Comparison of ENCODE assay signal across 8 mouse cellular contexts in genomic region chr11:70670483-70670882, GRCm38 (mm10). TPM values are rescaled to one million over a fixed set of nuclear protein-coding genes. Genes with fewer than 3 reads are reported as not detected.
DNase-seq lines count a peak whose midpoint lies in the region; ATAC-seq and TF ChIP-seq lines count a peak whose summit lies in the region.

No protein-coding gene starts in this region.

- peak overlapping the region; percentile 91 for H3K4me2 ChIP-seq in heart, embryonic 13.5 days
- H3K4me2 ChIP-seq in forebrain, embryonic 13.5 days = peak overlapping the region; percentile 81
- peak overlapping the region; percentile 87 for H3K4me2 ChIP-seq in limb, embryonic 14.5 days (replicated peaks; ENCODE audit: low read depth, low read length, severe bottlenecking)
- H3K4me2 ChIP-seq in stomach, postnatal 0 days (replicated peaks; ENCODE audit: low read depth) = peak overlapping the region; percentile 78

- peak overlapping the region; percentile 93 for H3K9ac ChIP-seq in heart, embryonic 13.5 days
- peak overlapping the region; percentile 87 for H3K9ac ChIP-seq in forebrain, embryonic 13.5 days
- H3K9ac ChIP-seq in limb, embryonic 14.5 days (ENCODE audit: low read depth, low read length, severe bottlenecking) = peak overlapping the region; percentile 73
- H3K9ac ChIP-seq in stomach, postnatal 0 days (ENCODE audit: low read length) = peak overlapping the region; percentile 67

- no peak for ATAC-seq in heart, embryonic 13.5 days (ENCODE audit: extremely low read depth, insufficient number of reproducible peaks, low FRiP score, low TSS enrichment)
- no peak for ATAC-seq in G1E (ENCODE audit: extremely low read depth, insufficient number of reproducible peaks, low FRiP score, poor library complexity, severe bottlenecking)
- no peak for ATAC-seq in forebrain, embryonic 13.5 days
- no peak for ATAC-seq in limb, embryonic 14.5 days (ENCODE audit: low FRiP score, low read depth)
- ATAC-seq in stomach, postnatal 0 days (ENCODE audit: low FRiP score, low TSS enrichment) = no peak

- no peaks in the 10 kb centered on the region for H3K9me3 ChIP-seq in heart, embryonic 13.5 days
- no peaks in the 10 kb centered on the region for H3K9me3 ChIP-seq in G1E (replicated peaks)
- H3K9me3 ChIP-seq in forebrain, embryonic 13.5 days (replicated peaks) = no peaks in the 10 kb centered on the region
- no peaks in the 10 kb centered on the region for H3K9me3 ChIP-seq in limb, embryonic 14.5 days (ENCODE audit: control insufficient read depth, low read length)
- no peaks in the 10 kb centered on the region for H3K9me3 ChIP-seq in stomach, postnatal 0 days (ENCODE audit: control insufficient read depth, low read length)

- peaks cover 43% of the 10 kb centered on the region for H3K4me1 ChIP-seq in heart, embryonic 13.5 days
- H3K4me1 ChIP-seq in G1E (ENCODE audit: insufficient read depth, low read depth, low read length) = peaks cover 52% of the 10 kb centered on the region
- H3K4me1 ChIP-seq in forebrain, embryonic 13.5 days = peaks cover 31% of the 10 kb centered on the region
- H3K4me1 ChIP-seq in limb, embryonic 14.5 days (ENCODE audit: control insufficient read depth, insufficient read depth, low read length) = peaks cover 11% of the 10 kb centered on the region
- H3K4me1 ChIP-seq in stomach, postnatal 0 days (replicated peaks; ENCODE audit: control insufficient read depth, insufficient read depth) = 0 out of 2 replicates have a peak, but pooled peaks cover 4% of the 10 kb centered on the region

- WGBS in heart, embryonic 13.5 days = 39% methylated on average over 14 of the region's 14 CpGs
- WGBS in forebrain, embryonic 13.5 days = 28% methylated on average over 14 of the region's 14 CpGs
- 54% methylated on average over 14 of the region's 14 CpGs for WGBS in limb, embryonic 14.5 days
- 41% methylated on average over 14 of the region's 14 CpGs for WGBS in stomach, postnatal 0 days

- H3K27me3 ChIP-seq in heart, embryonic 13.5 days (replicated peaks) = no peaks in the 10 kb centered on the region
- no peaks in the 10 kb centered on the region for H3K27me3 ChIP-seq in G1E (ENCODE audit: insufficient read depth, low read length)
- H3K27me3 ChIP-seq in forebrain, embryonic 13.5 days = no peaks in the 10 kb centered on the region
- H3K27me3 ChIP-seq in limb, embryonic 14.5 days (ENCODE audit: control insufficient read depth, insufficient read depth, low read length) = no peaks in the 10 kb centered on the region
- no peaks in the 10 kb centered on the region for H3K27me3 ChIP-seq in stomach, postnatal 0 days (ENCODE audit: control insufficient read depth, insufficient read depth, low read length)

- TF ChIP-seq CTCF in G1E (IDR thresholded peaks at IDR 0.05; ENCODE audit: low read depth, low read length) = no peak
- TF ChIP-seq CTCF in stomach, postnatal 0 days (IDR thresholded peaks at IDR 0.05; ENCODE audit: low read depth) = no peak

- TF ChIP-seq POLR2A in limb, embryonic 14.5 days (IDR thresholded peaks at IDR 0.05; ENCODE audit: borderline replicate concordance, extremely low read depth, insufficient read depth, insufficient read length) = no peak

- H3K27ac ChIP-seq in heart, embryonic 13.5 days (replicated peaks) = peak overlapping the region; percentile 98
- peak overlapping the region; percentile 97 for H3K27ac ChIP-seq in forebrain, embryonic 13.5 days
- peak overlapping the region; percentile 97 for H3K27ac ChIP-seq in limb, embryonic 14.5 days (replicated peaks; ENCODE audit: low read depth, low read length)
- H3K27ac ChIP-seq in stomach, postnatal 0 days (replicated peaks) = peak overlapping the region; percentile 96

- DNase-seq in heart, adult 8-10 months (ENCODE audit: low spot score) = no peak
- DNase-seq in G1E (ENCODE audit: low spot score) = no peak
- no peak for DNase-seq in limb, embryonic 14.5 days (ENCODE audit: low spot score)
- no peak for DNase-seq in stomach, postnatal 0 days (ENCODE audit: low spot score)
- DNase-seq in spleen, postnatal 36 days (ENCODE audit: low spot score in 2 of 2) = no peak
- DNase-seq in right cerebral cortex, postnatal 14 days = no peak

- peaks cover 62% of the 10 kb centered on the region for H3K36me3 ChIP-seq in heart, embryonic 13.5 days
- H3K36me3 ChIP-seq in G1E (replicated peaks) = peaks cover 72% of the 10 kb centered on the region
- H3K36me3 ChIP-seq in forebrain, embryonic 13.5 days (ENCODE audit: poor library complexity, severe bottlenecking) = peaks cover 43% of the 10 kb centered on the region
- H3K36me3 ChIP-seq in limb, embryonic 14.5 days (ENCODE audit: control insufficient read depth, insufficient read depth, low read length) = peaks cover 48% of the 10 kb centered on the region
- peaks cover 3% of the 10 kb centered on the region; the same call in 1 of the 2 replicates for H3K36me3 ChIP-seq in stomach, postnatal 0 days (ENCODE audit: control insufficient read depth, insufficient read depth, low read length)

- no peak for TF ChIP-seq EP300 in stomach, postnatal 0 days (optimal IDR thresholded peaks at IDR 0.05)

- peak overlapping the region; percentile 75 for H3K4me3 ChIP-seq in heart, embryonic 13.5 days
- peak overlapping the region; percentile 77; the same call in 1 of the 2 replicates for H3K4me3 ChIP-seq in G1E (ENCODE audit: low read depth, low read length)
- peak overlapping the region; percentile 63 for H3K4me3 ChIP-seq in forebrain, embryonic 13.5 days
- H3K4me3 ChIP-seq in limb, embryonic 14.5 days (replicated peaks; ENCODE audit: low read length) = peak overlapping the region; percentile 65
- H3K4me3 ChIP-seq in stomach, postnatal 0 days (ENCODE audit: low read depth, low read length) = peak overlapping the region; percentile 65

RNA-seq across cellular contexts. Expression of gene Spag7, which starts 1.3 kb away (rescaled TPM):
- polyA plus RNA-seq in heart, embryonic 13.5 days (2015; fragmentation: Nextera tagmentation; extraction: Ambion mirVana) = 175 and 206 TPM in 2 replicates
- total RNA-seq in heart, adult 8-10 months (2022) = 100 to 1,000 TPM in 1 of 4 experiments, 10 to 100 TPM in 3; 89.6 to 119 (median 95.7) TPM
- total RNA-seq in G1E (2014; fragmentation: Nextera tagmentation) (64.2 and 66.9 TPM in 2 replicates), G1E (2017) (64.6 and 81.5 TPM in 2 replicates)
- polyA plus RNA-seq in G1E (2012) = 152 and 196 TPM in 2 replicates
- polyA plus RNA-seq in forebrain, embryonic 13.5 days (2015; fragmentation: Nextera tagmentation; extraction: Ambion mirVana) = 173 and 177 TPM in 2 replicates
- polyA plus RNA-seq in limb, embryonic 14.5 days (2012; rRNA removed) = 63.3 and 93.7 TPM in 2 replicates
- 97.0 and 98.1 TPM in 2 replicates for polyA plus RNA-seq in limb, embryonic 14.5 days (2014; fragmentation: Nextera tagmentation; extraction: Ambion mirVana)
- 77.7 and 79.4 TPM in 2 replicates for polyA plus RNA-seq in stomach, postnatal 0 days (2015; fragmentation: Nextera tagmentation; extraction: Ambion mirVana)

RNA-seq across cellular contexts. Expression of gene Eno3, which starts 13.5 kb away (rescaled TPM):
- polyA plus RNA-seq in heart, embryonic 13.5 days (2015; fragmentation: Nextera tagmentation; extraction: Ambion mirVana) = 273 and 322 TPM in 2 replicates
- 1,000 to 10,000 TPM; 1,693 to 1,917 (median 1,770) TPM for total RNA-seq in heart, adult 8-10 months (2022)
- 19.0 and 25.3 TPM in 2 replicates for total RNA-seq in G1E (2014; fragmentation: Nextera tagmentation)
- total RNA-seq in G1E (2017) = 21.9 and 24.5 TPM in 2 replicates
- polyA plus RNA-seq in G1E (2012) = 3.1 and 5.7 TPM in 2 replicates
- polyA plus RNA-seq in forebrain, embryonic 13.5 days (2015; fragmentation: Nextera tagmentation; extraction: Ambion mirVana) = 7.1 and 7.4 TPM in 2 replicates
- 75.3 and 84.6 TPM in 2 replicates for polyA plus RNA-seq in limb, embryonic 14.5 days (2012; rRNA removed)
- polyA plus RNA-seq in limb, embryonic 14.5 days (2014; fragmentation: Nextera tagmentation; extraction: Ambion mirVana) = 60.3 and 89.9 TPM in 2 replicates
- 9.6 and 10.8 TPM in 2 replicates for polyA plus RNA-seq in stomach, postnatal 0 days (2015; fragmentation: Nextera tagmentation; extraction: Ambion mirVana)

RNA-seq across cellular contexts. Expression of gene Pfn1, which starts 16.0 kb away (rescaled TPM):
- polyA plus RNA-seq in heart, embryonic 13.5 days (2015; fragmentation: Nextera tagmentation; extraction: Ambion mirVana) = 1,587 and 1,588 TPM in 2 replicates
- 100 to 1,000 TPM; 243 to 295 (median 274) TPM for total RNA-seq in heart, adult 8-10 months (2022)
- total RNA-seq in G1E (2014; fragmentation: Nextera tagmentation) = 804 and 991 TPM in 2 replicates
- 724 and 774 TPM in 2 replicates for total RNA-seq in G1E (2017)
- polyA plus RNA-seq in G1E (2012) = 3,649 and 4,709 TPM in 2 replicates
- 919 and 977 TPM in 2 replicates for polyA plus RNA-seq in forebrain, embryonic 13.5 days (2015; fragmentation: Nextera tagmentation; extraction: Ambion mirVana)
- polyA plus RNA-seq in limb, embryonic 14.5 days (2012; rRNA removed) = 946 and 1,024 TPM in 2 replicates
- 1,646 and 1,675 TPM in 2 replicates for polyA plus RNA-seq in limb, embryonic 14.5 days (2014; fragmentation: Nextera tagmentation; extraction: Ambion mirVana)
- 1,446 and 1,550 TPM in 2 replicates for polyA plus RNA-seq in stomach, postnatal 0 days (2015; fragmentation: Nextera tagmentation; extraction: Ambion mirVana)

RNA-seq across cellular contexts. Expression of gene Camta2, which starts 17.4 kb away (rescaled TPM):
- 10.1 and 12.0 TPM in 2 replicates for polyA plus RNA-seq in heart, embryonic 13.5 days (2015; fragmentation: Nextera tagmentation; extraction: Ambion mirVana)
- 10 to 100 TPM; 32.4 to 41.1 (median 34.2) TPM for total RNA-seq in heart, adult 8-10 months (2022)
- 21.1 and 25.4 TPM in 2 replicates for total RNA-seq in G1E (2014; fragmentation: Nextera tagmentation)
- 3.5 and 5.3 TPM in 2 replicates for total RNA-seq in G1E (2017)
- polyA plus RNA-seq in G1E (2012) = 14.7 and 21.2 TPM in 2 replicates
- polyA plus RNA-seq in forebrain, embryonic 13.5 days (2015; fragmentation: Nextera tagmentation; extraction: Ambion mirVana) = 11.9 and 13.9 TPM in 2 replicates
- polyA plus RNA-seq in limb, embryonic 14.5 days (2012; rRNA removed) = 20.3 and 26.6 TPM in 2 replicates
- polyA plus RNA-seq in limb, embryonic 14.5 days (2014; fragmentation: Nextera tagmentation; extraction: Ambion mirVana) = 14.4 and 16.6 TPM in 2 replicates
- polyA plus RNA-seq in stomach, postnatal 0 days (2015; fragmentation: Nextera tagmentation; extraction: Ambion mirVana) = 6.5 and 7.9 TPM in 2 replicates

RNA-seq across cellular contexts. Expression of gene Slc25a11, which starts 23.2 kb away (rescaled TPM):
- 234 and 262 TPM in 2 replicates for polyA plus RNA-seq in heart, embryonic 13.5 days (2015; fragmentation: Nextera tagmentation; extraction: Ambion mirVana)
- total RNA-seq in heart, adult 8-10 months (2022) = 100 to 1,000 TPM; 640 to 724 (median 656) TPM
- 42.8 and 72.7 TPM in 2 replicates for total RNA-seq in G1E (2014; fragmentation: Nextera tagmentation)
- 125 and 144 TPM in 2 replicates for total RNA-seq in G1E (2017)
- polyA plus RNA-seq in G1E (2012) = 50.6 and 59.2 TPM in 2 replicates
- 156 and 165 TPM in 2 replicates for polyA plus RNA-seq in forebrain, embryonic 13.5 days (2015; fragmentation: Nextera tagmentation; extraction: Ambion mirVana)
- 134 and 150 TPM in 2 replicates for polyA plus RNA-seq in limb, embryonic 14.5 days (2012; rRNA removed)
- polyA plus RNA-seq in limb, embryonic 14.5 days (2014; fragmentation: Nextera tagmentation; extraction: Ambion mirVana) = 159 and 163 TPM in 2 replicates
- 120 and 121 TPM in 2 replicates for polyA plus RNA-seq in stomach, postnatal 0 days (2015; fragmentation: Nextera tagmentation; extraction: Ambion mirVana)
